Mouse (Mus musculus) stomach, embryonic 16.5 days (tissue): Measurements from ENCODE around the gene Gm9821. TPM values are rescaled to one million over a fixed set of nuclear protein-coding genes. Genes with fewer than 3 reads are reported as not detected.
A peak's percentile ranks its signal among the peaks of the same experiment; 100 is the strongest.

ENCODE experiments used
- ATAC-seq: fragments of 200-750 bp; cut with Nextera tagmentation; 2 replicates; pipeline ENCODE4 v1.8.0; 2017; ENCODE audit warnings: moderate number of reproducible peaks, moderate TSS enrichment; ENCODE audit not compliant: insufficient read depth, low FRiP score
- H3K27ac ChIP-seq: fragments of 300-500 bp; sonication (generic); 2 replicates; pipeline ENCODE4 v1.5.1; 2014; ENCODE audit warnings: low read length
- H3K27me3 ChIP-seq: fragments of 300-500 bp; sonication (generic); 2 replicates; pipeline ENCODE4 v1.6.1; 2014; ENCODE audit warnings: low read length, control low read depth, mixed read lengths; ENCODE audit not compliant: control insufficient read depth, insufficient read depth
- H3K36me3 ChIP-seq: fragments of 300-500 bp; sonication (generic); 2 replicates; pipeline ENCODE4 v1.6.1; 2014; ENCODE audit warnings: low read length; ENCODE audit not compliant: control insufficient read depth, insufficient read depth
- H3K4me1 ChIP-seq: fragments of 300-500 bp; sonication (generic); 2 replicates; pipeline ENCODE4 v1.6.1; 2014; ENCODE audit warnings: low read length, control low read depth, mixed read lengths; ENCODE audit not compliant: control insufficient read depth, insufficient read depth
- H3K4me2 ChIP-seq: fragments of 300-500 bp; sonication (generic); 2 replicates; pipeline ENCODE4 v1.6.1; 2014; ENCODE audit warnings: low read depth, low read length, mixed read lengths
- H3K4me3 ChIP-seq: fragments of 300-500 bp; sonication (generic); replicated peaks from 2 replicates; pipeline ENCODE4 v1.5.1; 2014; ENCODE audit warnings: mild to moderate bottlenecking, low read length
- H3K9ac ChIP-seq: fragments of 300-500 bp; sonication (generic); 2 replicates; pipeline ENCODE4 v1.6.1; 2014; ENCODE audit warnings: low read length
- H3K9me3 ChIP-seq: fragments of 300-500 bp; sonication (generic); replicated peaks from 2 replicates; pipeline ENCODE4 v1.6.1; 2016; ENCODE audit warnings: low read length, control low read depth; ENCODE audit not compliant: control insufficient read depth
- WGBS: fragments of 180-500 bp; shearing (Covaris S2); extraction: QIAGEN DNeasy Blood & Tissue Kit; methylation state at CpG from one replicate; pipeline ENCODE4 v1.1.7; 2014; 5-methylcytosine and 5-hydroxymethylcytosine counted together
- polyA plus RNA-seq: library from polyadenylated mRNA; unstranded; fragments of >200 nt; fragmentation: Nextera tagmentation; extraction: Ambion mirVana; gene quantifications from 2 replicates; pipeline ENCODE4 v1.2.1, GENCODE M21; 2015

Gene Gm9821
- polyA plus RNA-seq, 1 experiment from 2014 or later = 0.83 TPM

- peaks cover 21% of the 10 kb centered on the region; the same call in 1 of the 2 replicates for H3K36me3 ChIP-seq
These were observed 6.1 kb upstream of the Gm9821 start for GRCm38 (mm10) chr2:91939303-91939935.

GRCm38 (mm10) chr2:91942356-91942755 lies 3.1 kb upstream of the Gm9821 start:
- 73% methylated on average over 6 of the region's 6 CpGs for WGBS
- ATAC-seq = no peak
- Histone ChIP-seq H3K36me3 (peaks cover 9% of the 10 kb centered on the region; the same call in 1 of the 2 replicates), H3K4me2 (no peak overlapping the region), H3K9ac (no peak overlapping the region), H3K4me1 (peaks cover 19% of the 10 kb centered on the region), H3K4me3 (no peak overlapping the region), H3K27me3 (no peaks in the 10 kb centered on the region), H3K27ac (no peak overlapping the region), H3K9me3 (no peaks in the 10 kb centered on the region)

More at GRCm38 (mm10) chr2:91939303-91939935, 6.1 kb upstream of the Gm9821 start:
- H3K4me1 ChIP-seq = peaks cover 5% of the 10 kb centered on the region; the same call in 1 of the 2 replicates
- H3K27me3 ChIP-seq = no peaks in the 10 kb centered on the region
- no peak overlapping the region for H3K27ac ChIP-seq
- H3K4me2 ChIP-seq = no peak overlapping the region
- no peak for ATAC-seq
- H3K9me3 ChIP-seq = no peaks in the 10 kb centered on the region
- H3K4me3 ChIP-seq = no peak overlapping the region
- H3K9ac ChIP-seq = no peak overlapping the region
- 82% methylated on average over 15 of the region's 15 CpGs for WGBS

- peaks cover 8% of the 10 kb centered on the region; the same call in 1 of the 2 replicates for H3K36me3 ChIP-seq
- H3K4me1 ChIP-seq = peaks cover 39% of the 10 kb centered on the region
- no peak overlapping the region for H3K9ac ChIP-seq
- no peak overlapping the region for H3K27ac ChIP-seq
- H3K4me2 ChIP-seq = no peak overlapping the region
- H3K27me3 ChIP-seq = no peaks in the 10 kb centered on the region
- ATAC-seq = peak; percentile 53; the same call in 1 of the 2 replicates
- H3K4me3 ChIP-seq = no peak overlapping the region
- no peaks in the 10 kb centered on the region for H3K9me3 ChIP-seq
- 42% methylated on average over 13 of the region's 13 CpGs for WGBS
These were observed 1.1 kb upstream of the Gm9821 start for GRCm38 (mm10) chr2:91944170-91944950.

- WGBS = 35% methylated on average over 6 of the region's 6 CpGs
- peaks cover 57% of the 10 kb centered on the region for H3K4me1 ChIP-seq
- ATAC-seq = no peak
These were observed 1.3 kb downstream of the Gm9821 start for GRCm38 (mm10) chr2:91946836-91947235.

GRCm38 (mm10) chr2:91947397-91948150 lies 2.1 kb downstream of the Gm9821 start:
- peak overlapping the region; percentile 11; the same call in 1 of the 2 replicates for H3K9ac ChIP-seq
- peak overlapping the region; percentile 13; the same call in 1 of the 2 replicates for H3K4me2 ChIP-seq
- no peaks in the 10 kb centered on the region for H3K9me3 ChIP-seq
- no peak overlapping the region for H3K4me3 ChIP-seq
- no peaks in the 10 kb centered on the region for H3K27me3 ChIP-seq
- peak overlapping the region; percentile 64; the same call in 1 of the 2 replicates for H3K27ac ChIP-seq
- H3K4me1 ChIP-seq = peaks cover 58% of the 10 kb centered on the region
- 0 out of 2 replicates have a peak, but pooled peaks have one; percentile 8 for ATAC-seq
- H3K36me3 ChIP-seq = no peaks in the 10 kb centered on the region
- WGBS = 54% methylated on average over 11 of the region's 11 CpGs

More at GRCm38 (mm10) chr2:91946836-91947235, 1.3 kb downstream of the Gm9821 start:
- Histone ChIP-seq H3K4me2 (no peak overlapping the region), H3K9ac (peak overlapping the region; percentile 42), H3K4me3 (no peak overlapping the region), H3K27me3 (no peaks in the 10 kb centered on the region), H3K9me3 (no peaks in the 10 kb centered on the region), H3K36me3 (no peaks in the 10 kb centered on the region; the same call in 1 of the 2 replicates), H3K27ac (no peak overlapping the region)

- Histone ChIP-seq H3K27ac (peak overlapping the region; percentile 64; the same call in 1 of the 2 replicates), H3K27me3 (no peaks in the 10 kb centered on the region), H3K4me1 (peaks cover 58% of the 10 kb centered on the region), H3K4me2 (0 out of 2 replicates have a peak overlapping the region, but pooled peaks have one; percentile 13), H3K9ac (peak overlapping the region; percentile 11; the same call in 1 of the 2 replicates), H3K9me3 (no peaks in the 10 kb centered on the region), H3K36me3 (no peaks in the 10 kb centered on the region), H3K4me3 (no peak overlapping the region)
- no peak for ATAC-seq
- WGBS = 67% methylated on average over 6 of the region's 6 CpGs
These were observed 2.6 kb downstream of the Gm9821 start for GRCm38 (mm10) chr2:91948151-91948509.

GRCm38 (mm10) chr2:91948792-91949241 lies 3.3 kb downstream of the Gm9821 start:
- Histone ChIP-seq H3K27ac (peak overlapping the region; percentile 80; the same call in 1 of the 2 replicates), H3K4me1 (peaks cover 61% of the 10 kb centered on the region), H3K9ac (peak overlapping the region; percentile 68; the same call in 1 of the 2 replicates), H3K4me2 (no peak overlapping the region), H3K27me3 (no peaks in the 10 kb centered on the region), H3K36me3 (no peaks in the 10 kb centered on the region), H3K9me3 (no peaks in the 10 kb centered on the region), H3K4me3 (no peak overlapping the region)
- 62% methylated on average over 3 of the region's 3 CpGs for WGBS
- ATAC-seq = no peak

- Histone ChIP-seq H3K27me3 (no peaks in the 10 kb centered on the region), H3K4me3 (peak overlapping the region; percentile 27), H3K9ac (peak overlapping the region; percentile 68), H3K27ac (peak overlapping the region; percentile 80), H3K9me3 (no peaks in the 10 kb centered on the region), H3K36me3 (no peaks in the 10 kb centered on the region), H3K4me2 (peak overlapping the region; percentile 51), H3K4me1 (peaks cover 59% of the 10 kb centered on the region)
- 50% methylated on average over 17 of the region's 17 CpGs for WGBS
- ATAC-seq = peak; percentile 53
These were observed 4.1 kb downstream of the Gm9821 start for GRCm38 (mm10) chr2:91949411-91950274.
